Mouse (Mus musculus): ENCODE results near the gene Stard9. TPM values are rescaled to one million over a fixed set of nuclear protein-coding genes. Genes with fewer than 3 reads are reported as not detected.

The Stard9 gene
- 0.39 to 0.81 TPM (median 0.74 TPM) in 4 replicates for total RNA-seq (2023)

GRCm38 (mm10) chr2:120628886-120629735 is at the start of gene Stard9:
Stard9 (plus strand) TSS chr2:120629121.

GRCm38 (mm10) chr2:120608830-120609723 is 19.8 kb upstream of the Stard9 start, which contains the start of the genes Haus2 and Lrrc57:
Haus2 (plus strand) TSS chr2:120609383.
Lrrc57 (minus strand) TSS chr2:120609520.

Other genes with a start within 250 kb of the Stard9 start
- gene Ganc, start 225.2 kb upstream of the Stard9 start, total RNA-seq (2023) = 41.0 to 54.8 TPM (median 42.9 TPM) in 4 replicates
- 51.9 to 54.2 TPM (median 54.0 TPM) in 4 replicates for gene Tmem87a, start 225.0 kb upstream of the Stard9 start, total RNA-seq (2023)
- gene Capn3, start 173.1 kb upstream of the Stard9 start, total RNA-seq (2023) = 0.73 to 2.2 TPM (median 1.4 TPM) in 4 replicates
- gene Zfp106, start 65.3 kb upstream of the Stard9 start, total RNA-seq (2023) = 116 to 120 TPM (median 119 TPM) in 4 replicates
- 36.5 to 52.1 TPM (median 46.1 TPM) in 4 replicates for gene Snap23, start 61.5 kb upstream of the Stard9 start, total RNA-seq (2023)
- 17.9 to 22.0 TPM (median 20.4 TPM) in 4 replicates for gene Haus2, start 19.7 kb upstream of the Stard9 start, total RNA-seq (2023)
- gene Lrrc57, start 19.6 kb upstream of the Stard9 start, total RNA-seq (2023) = 24.5 to 36.5 TPM (median 30.2 TPM) in 4 replicates
- gene Cdan1, start 221.0 kb downstream of the Stard9 start, total RNA-seq (2023) = 34.4 to 43.8 TPM (median 36.6 TPM) in 4 replicates
- 5.8 to 12.8 TPM (median 8.4 TPM) in 4 replicates for gene Ttbk2, start 221.5 kb downstream of the Stard9 start, total RNA-seq (2023)

Data from B cell, adult 62 days (primary cell).